Mouse (Mus musculus) midbrain, embryonic 12.5 days (tissue): ENCODE data around the gene Ttyh1. TPM values are rescaled to one million over a fixed set of nuclear protein-coding genes. Genes with fewer than 3 reads are reported as not detected.
A peak's percentile ranks its signal among the peaks of the same experiment; 100 is the strongest.

ENCODE experiments used
- ATAC-seq: fragments of 200-750 bp; cut with Nextera tagmentation; 2 replicates; pipeline ENCODE4 v1.8.0; 2017; ENCODE audit warnings: low read depth, moderate TSS enrichment, moderate library complexity; ENCODE audit not compliant: low FRiP score
- H3K27ac ChIP-seq: fragments of 300-500 bp; sonication (generic); replicated peaks from 2 replicates; pipeline ENCODE4 v1.5.1; 2016; ENCODE audit warnings: mild to moderate bottlenecking
- H3K27me3 ChIP-seq: fragments of 300-500 bp; sonication (generic); 2 replicates; pipeline ENCODE4 v1.6.1; 2016; ENCODE audit warnings: mild to moderate bottlenecking
- H3K36me3 ChIP-seq: fragments of 300-500 bp; sonication (generic); 2 replicates; pipeline ENCODE4 v1.6.1; 2016
- H3K4me1 ChIP-seq: fragments of 300-500 bp; sonication (generic); 2 replicates; pipeline ENCODE4 v1.6.1; 2016
- H3K4me2 ChIP-seq: fragments of 300-500 bp; sonication (generic); replicated peaks from 2 replicates; pipeline ENCODE4 v1.6.1; 2016; ENCODE audit warnings: mild to moderate bottlenecking, moderate library complexity
- H3K4me3 ChIP-seq: fragments of 300-500 bp; sonication (generic); 2 replicates; pipeline ENCODE4 v1.5.1; 2016; ENCODE audit warnings: mild to moderate bottlenecking
- H3K9ac ChIP-seq: fragments of 300-500 bp; sonication (generic); replicated peaks from 2 replicates; pipeline ENCODE4 v1.6.1; 2016; ENCODE audit warnings: mild to moderate bottlenecking, moderate library complexity
- H3K9me3 ChIP-seq: fragments of 300-500 bp; sonication (generic); 2 replicates; pipeline ENCODE4 v1.6.1; 2016; ENCODE audit warnings: mild to moderate bottlenecking
- WGBS: fragments of 180-500 bp; shearing (Covaris S2); methylation state at CpG from one replicate; pipeline ENCODE4 v1.1.7; 2016; 5-methylcytosine and 5-hydroxymethylcytosine counted together
- polyA plus RNA-seq: library from polyadenylated mRNA; unstranded; fragments of >200 nt; fragmentation: Nextera tagmentation; extraction: Ambion mirVana; gene quantifications from 2 replicates; pipeline ENCODE4 v1.2.1, GENCODE M21; 2016

Ttyh1 gene
- polyA plus RNA-seq, 1 experiment from 2014 or later = 79.8 TPM

DNA sequence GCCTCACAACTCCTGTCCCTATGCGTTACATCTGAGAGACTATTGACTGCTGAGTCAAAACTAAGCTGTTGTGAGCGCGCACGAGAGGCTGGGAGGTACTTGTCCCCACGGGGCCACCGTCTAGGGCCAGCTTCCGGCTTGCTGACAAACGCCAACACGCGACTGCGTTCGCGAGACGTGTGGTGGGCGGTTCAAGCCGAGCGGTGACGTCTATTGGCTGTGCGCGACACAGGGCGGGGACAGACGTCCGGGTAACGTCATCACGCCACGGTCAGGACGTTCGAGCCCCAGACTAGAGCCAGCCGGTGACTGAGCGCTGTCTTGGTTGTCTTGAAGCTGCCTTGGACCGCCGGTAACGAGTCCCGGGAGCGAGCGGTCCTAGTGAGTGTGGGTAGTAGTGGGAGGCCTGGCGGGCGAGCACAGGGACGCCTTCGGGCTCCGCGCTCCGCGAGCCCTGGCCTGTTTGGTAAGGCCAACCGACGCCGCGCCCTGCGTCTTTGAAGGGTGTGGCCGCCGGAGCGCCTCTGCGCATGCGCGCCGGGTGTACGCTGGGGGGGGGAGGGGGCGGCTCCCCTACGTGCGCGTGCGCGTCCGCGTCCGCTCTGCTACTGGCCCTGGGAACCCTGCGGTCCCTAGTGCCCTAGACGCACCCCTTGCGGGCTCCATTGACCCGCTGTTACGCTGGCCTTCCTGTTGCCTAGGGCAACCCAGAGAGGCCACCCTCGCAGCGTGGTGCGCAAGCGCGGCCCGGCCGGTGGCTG, 17.7 kb downstream of the Ttyh1 start, which contains the start of gene Leng8:
TSS of gene Leng8 (plus strand) at position 269 of the 761 bp plus-strand sequence.
- peak; percentile 99 for ATAC-seq
- H3K9ac ChIP-seq = peak within 1 kb of the TSS; percentile 70
- H3K9me3 ChIP-seq = no peaks in the 10 kb centered on the region
- H3K27me3 ChIP-seq = no peaks in the 10 kb centered on the region
- under 1% methylated on average over 76 of the region's 78 CpGs for WGBS
- peak within 1 kb of the TSS; percentile 91 for H3K27ac ChIP-seq
- peak within 1 kb of the TSS; percentile 69 for H3K4me3 ChIP-seq
- H3K4me1 ChIP-seq = peaks cover 13% of the 10 kb centered on the region
- peak within 1 kb of the TSS; percentile 82 for H3K4me2 ChIP-seq
- H3K36me3 ChIP-seq = peaks cover 51% of the 10 kb centered on the region

DNA sequence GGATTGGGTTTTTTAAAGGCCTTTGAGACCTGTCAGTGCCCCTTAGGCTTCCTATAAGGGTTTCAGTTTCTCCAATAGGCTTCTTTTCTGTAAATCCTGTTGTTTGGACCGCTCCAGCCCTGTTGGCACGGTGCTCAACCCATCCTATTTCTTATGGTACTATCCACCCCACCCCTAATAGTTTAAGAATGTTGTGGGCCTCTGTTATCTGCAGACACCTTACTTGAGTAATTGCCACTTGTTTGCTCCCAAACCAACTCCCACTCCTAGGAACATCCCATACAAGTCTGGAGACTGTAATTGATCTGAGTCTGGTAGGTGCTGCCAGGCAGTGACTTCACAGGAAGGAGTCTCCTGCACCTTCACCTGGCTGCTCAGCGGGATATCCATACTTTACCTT, 18.5 kb downstream of the Ttyh1 start:
- Histone ChIP-seq H3K4me1 (peaks cover 13% of the 10 kb centered on the region), H3K27ac (peak overlapping the region; percentile 91), H3K9me3 (no peaks in the 10 kb centered on the region), H3K4me2 (peak overlapping the region; percentile 82), H3K27me3 (no peaks in the 10 kb centered on the region), H3K4me3 (peak overlapping the region; percentile 69), H3K9ac (peak overlapping the region; percentile 70), H3K36me3 (peaks cover 56% of the 10 kb centered on the region)
- WGBS = 55% methylated on average over 3 of the region's 3 CpGs
- no peak for ATAC-seq

- Histone ChIP-seq H3K4me3 (peak overlapping the region; percentile 69), H3K36me3 (peaks cover 56% of the 10 kb centered on the region), H3K9ac (peak overlapping the region; percentile 70), H3K4me1 (peaks cover 13% of the 10 kb centered on the region), H3K9me3 (no peaks in the 10 kb centered on the region), H3K4me2 (peak overlapping the region; percentile 82), H3K27ac (no peak overlapping the region), H3K27me3 (no peaks in the 10 kb centered on the region)
- ATAC-seq = no peak
- 92% methylated on average over 2 of the region's 2 CpGs for WGBS
Observed at GRCm38 (mm10) chr7:4138181-4138580, 19.0 kb downstream of the Ttyh1 start.

- no peaks in the 10 kb centered on the region for H3K27me3 ChIP-seq
- H3K4me1 ChIP-seq = peaks cover 13% of the 10 kb centered on the region
- H3K4me3 ChIP-seq = no peak overlapping the region
- ATAC-seq = no peak
- 95% methylated on average over 7 of the region's 7 CpGs for WGBS
- no peak overlapping the region for H3K27ac ChIP-seq
- H3K36me3 ChIP-seq = peaks cover 56% of the 10 kb centered on the region
- H3K9me3 ChIP-seq = no peaks in the 10 kb centered on the region
- no peak overlapping the region; the same call in 1 of the 2 replicates for H3K9ac ChIP-seq
- H3K4me2 ChIP-seq = no peak overlapping the region
Observed at GRCm38 (mm10) chr7:4138671-4139070, 19.5 kb downstream of the Ttyh1 start.

DNA sequence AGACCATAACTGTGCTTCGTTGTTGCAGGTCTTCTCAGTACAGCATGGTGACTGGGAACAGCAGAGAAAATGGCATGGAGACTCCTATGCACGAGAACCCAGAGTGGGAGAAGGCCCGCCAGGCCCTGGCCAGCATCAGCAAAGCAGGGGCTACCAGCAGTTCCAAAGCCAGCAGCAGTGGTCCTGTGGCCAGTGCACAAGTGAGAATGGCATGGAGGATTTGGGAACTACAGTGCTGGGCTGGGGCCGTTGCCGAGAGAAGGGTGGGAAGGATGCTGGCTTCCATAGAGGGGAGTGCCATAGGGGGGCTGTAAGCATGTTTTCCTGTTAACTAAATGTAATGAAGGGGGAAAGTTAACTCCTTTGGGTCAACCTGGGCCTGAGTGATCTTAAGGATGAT, 20.2 kb downstream of the Ttyh1 start:
- ATAC-seq = no peak
- Histone ChIP-seq H3K4me2 (no peak overlapping the region), H3K4me1 (peaks cover 13% of the 10 kb centered on the region), H3K36me3 (peaks cover 60% of the 10 kb centered on the region), H3K4me3 (no peak overlapping the region), H3K27ac (no peak overlapping the region), H3K9ac (0 out of 2 replicates have a peak overlapping the region, but pooled peaks have one; percentile 11), H3K27me3 (no peaks in the 10 kb centered on the region), H3K9me3 (no peaks in the 10 kb centered on the region)
- WGBS = 91% methylated on average over 5 of the region's 5 CpGs

DNA sequence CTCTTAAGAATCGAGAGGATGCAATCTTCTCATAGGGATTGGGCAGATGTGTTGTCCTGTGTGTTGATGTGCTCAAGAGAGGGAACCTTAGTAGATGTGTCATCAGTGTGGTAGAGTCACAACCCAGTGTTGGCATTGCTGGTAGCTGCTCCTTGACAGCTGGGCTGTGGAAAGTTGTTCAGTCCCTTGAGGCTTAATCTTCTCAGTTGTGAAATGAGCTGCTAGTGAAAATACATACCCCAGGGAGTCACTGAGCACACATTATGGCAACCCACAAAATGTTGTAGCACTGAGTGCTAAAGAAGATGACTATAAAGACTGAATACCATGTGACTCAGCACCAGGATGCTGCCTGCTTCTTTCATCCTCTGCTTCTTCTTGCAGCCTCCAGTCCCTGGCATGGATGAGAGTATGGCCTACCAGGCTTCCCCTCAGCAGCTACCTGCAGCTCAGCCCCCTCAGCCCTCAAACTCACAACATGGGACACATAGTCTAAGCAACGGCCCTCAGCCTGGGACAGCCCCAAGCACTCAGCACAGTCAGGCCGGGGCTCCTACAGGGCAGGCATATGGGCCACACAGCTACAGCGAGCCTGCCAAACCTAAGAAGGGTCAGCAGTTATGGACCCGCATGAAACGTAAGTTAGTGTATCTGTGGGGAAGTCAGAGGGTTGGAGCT, 22.6 kb downstream of the Ttyh1 start:
- no peak for ATAC-seq
- Histone ChIP-seq H3K4me3 (no peak overlapping the region), H3K36me3 (peaks cover 84% of the 10 kb centered on the region), H3K27me3 (no peaks in the 10 kb centered on the region), H3K4me1 (peaks cover 13% of the 10 kb centered on the region), H3K9me3 (no peaks in the 10 kb centered on the region), H3K4me2 (no peak overlapping the region), H3K27ac (no peak overlapping the region), H3K9ac (no peak overlapping the region)
- WGBS = 89% methylated on average over 6 of the region's 6 CpGs

DNA sequence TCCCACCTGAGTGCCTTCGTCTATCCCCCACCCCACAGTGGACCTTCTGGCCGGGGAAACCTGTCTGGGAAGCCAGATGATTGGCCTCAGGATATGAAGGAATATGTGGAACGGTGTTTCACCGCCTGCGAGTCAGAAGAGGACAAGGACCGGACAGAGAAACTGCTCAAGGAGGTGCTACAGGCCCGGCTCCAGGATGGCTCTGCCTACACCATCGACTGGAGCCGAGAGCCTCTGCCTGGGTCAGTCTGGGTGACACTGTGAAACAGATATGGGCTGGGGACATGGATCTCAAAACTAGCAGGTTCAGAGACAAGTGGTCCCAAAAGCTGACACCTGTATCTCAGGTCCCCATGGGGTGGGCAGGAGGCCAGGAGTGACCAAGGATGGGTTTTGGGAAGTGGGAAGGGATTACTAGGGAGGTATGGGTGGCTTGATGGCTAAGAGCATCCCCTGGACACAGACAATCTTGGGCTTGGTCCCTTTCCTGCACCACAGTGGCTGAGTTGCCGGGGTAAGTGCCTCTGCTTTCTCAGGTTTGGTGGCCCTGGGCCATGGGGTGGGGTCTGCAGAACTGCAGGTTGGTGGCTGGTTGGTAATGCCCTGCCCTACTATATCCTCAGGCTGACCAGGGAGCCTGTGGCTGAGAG, 23.7 kb downstream of the Ttyh1 start:
- Histone ChIP-seq H3K36me3 (peaks cover 95% of the 10 kb centered on the region), H3K9me3 (no peaks in the 10 kb centered on the region), H3K27ac (no peak overlapping the region), H3K4me3 (no peak overlapping the region), H3K27me3 (no peaks in the 10 kb centered on the region), H3K4me2 (no peak overlapping the region), H3K9ac (no peak overlapping the region), H3K4me1 (peaks cover 9% of the 10 kb centered on the region)
- whole genome bisulfite sequencing = 96% methylated on average over 10 of the region's 10 CpGs
- ATAC-seq = no peak

GRCm38 (mm10) chr7:4143506-4143905, 24.3 kb downstream of the Ttyh1 start:
- Histone ChIP-seq H3K4me2 (no peak overlapping the region), H3K9ac (no peak overlapping the region), H3K4me1 (peaks cover 8% of the 10 kb centered on the region), H3K27ac (no peak overlapping the region), H3K4me3 (no peak overlapping the region), H3K36me3 (peaks cover 97% of the 10 kb centered on the region), H3K9me3 (no peaks in the 10 kb centered on the region), H3K27me3 (no peaks in the 10 kb centered on the region)
- ATAC-seq = no peak
- 95% methylated on average over 19 of the region's 19 CpGs for WGBS

DNA sequence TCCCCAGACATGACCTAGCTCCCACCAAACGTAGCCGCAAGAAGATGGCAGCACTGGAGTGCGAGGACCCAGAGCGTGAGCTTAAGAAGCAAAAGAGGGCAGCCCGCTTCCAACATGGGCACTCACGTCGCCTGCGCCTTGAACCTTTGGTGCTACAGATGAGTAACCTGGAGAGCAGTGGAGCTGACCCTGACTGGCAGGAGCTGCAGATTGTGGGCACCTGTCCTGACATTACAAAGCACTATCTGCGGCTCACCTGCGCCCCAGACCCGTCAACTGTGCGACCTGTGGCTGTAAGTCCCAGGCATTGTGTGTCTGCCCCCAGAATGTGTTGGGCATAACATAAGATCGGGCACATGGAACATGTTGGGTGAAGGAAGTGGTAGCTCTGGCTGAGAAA, 24.8 kb downstream of the Ttyh1 start:
- no peak overlapping the region for H3K4me2 ChIP-seq
- WGBS = 98% methylated on average over 13 of the region's 13 CpGs
- no peak overlapping the region for H3K9ac ChIP-seq
- H3K36me3 ChIP-seq = peaks cover 92% of the 10 kb centered on the region
- H3K27me3 ChIP-seq = no peaks in the 10 kb centered on the region
- ATAC-seq = no peak
- no peak overlapping the region for H3K4me3 ChIP-seq
- no peak overlapping the region for H3K27ac ChIP-seq
- peaks cover 10% of the 10 kb centered on the region for H3K4me1 ChIP-seq
- H3K9me3 ChIP-seq = no peaks in the 10 kb centered on the region

- Histone ChIP-seq H3K27me3 (peaks cover under 1% of the 10 kb centered on the region), H3K4me3 (no peak overlapping the region), H3K36me3 (peaks cover 83% of the 10 kb centered on the region), H3K9ac (no peak overlapping the region), H3K4me2 (no peak overlapping the region), H3K27ac (no peak overlapping the region), H3K4me1 (peaks cover 13% of the 10 kb centered on the region), H3K9me3 (no peaks in the 10 kb centered on the region)
- no peak for ATAC-seq
- 97% methylated on average over 20 of the region's 20 CpGs for WGBS
Observed at GRCm38 (mm10) chr7:4144766-4145551, 25.8 kb downstream of the Ttyh1 start.

DNA sequence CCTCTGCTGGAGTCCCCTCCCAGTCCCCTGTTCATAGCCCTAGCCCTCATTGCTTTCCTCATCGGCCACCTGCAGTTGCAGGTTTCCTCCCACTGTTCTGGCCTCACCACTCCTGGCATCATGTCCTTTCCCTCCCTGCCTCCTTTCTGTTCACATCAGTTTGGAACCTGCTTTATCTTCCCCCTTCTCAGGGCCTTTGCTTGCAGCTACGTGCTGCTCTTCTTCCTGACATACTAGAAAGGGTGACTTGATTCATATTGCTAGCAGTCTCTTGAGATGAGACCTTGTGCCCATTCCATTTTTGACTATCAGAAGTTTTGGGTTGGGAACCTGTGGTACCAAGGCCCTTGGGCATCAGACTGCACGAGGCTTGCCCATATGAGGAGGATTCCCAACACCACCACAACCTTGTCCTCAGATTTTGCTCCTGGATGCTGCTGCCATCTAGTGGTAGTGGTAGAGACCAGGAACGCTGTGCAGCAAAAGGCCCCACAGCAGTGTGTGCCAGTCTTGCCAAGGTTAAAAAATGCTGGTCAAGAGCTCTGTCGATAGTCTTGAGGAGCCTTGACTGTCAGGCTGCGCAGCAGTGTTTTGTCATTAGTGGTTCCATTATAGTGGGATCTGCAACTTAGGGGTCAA, 26.5 kb downstream of the Ttyh1 start:
- no peak overlapping the region for H3K4me3 ChIP-seq
- H3K36me3 ChIP-seq = peaks cover 76% of the 10 kb centered on the region
- WGBS = 74% methylated on average over 6 of the region's 6 CpGs
- peaks cover 8% of the 10 kb centered on the region for H3K27me3 ChIP-seq
- H3K9me3 ChIP-seq = no peaks in the 10 kb centered on the region
- H3K4me1 ChIP-seq = peaks cover 17% of the 10 kb centered on the region
- H3K9ac ChIP-seq = no peak overlapping the region
- no peak overlapping the region for H3K4me2 ChIP-seq
- no peak for ATAC-seq
- H3K27ac ChIP-seq = no peak overlapping the region
